Mouse (Mus musculus) gastrocnemius, postnatal 25 days (tissue): Measurements from ENCODE around the gene Slc7a5. TPM values are rescaled to one million over a fixed set of nuclear protein-coding genes. Genes with fewer than 3 reads are reported as not detected.

Experiments
- DNase-seq: peaks from one replicate; pipeline ENCODE4 v3.0.0; 2022
- long read RNA-seq, 2 experiments: library from polyadenylated mRNA; stranded (forward); transcript quantifications; one replicate each; pipeline ENCODE4 v2.0.0; 2021
- total RNA-seq, 2 experiments: library from RNA; stranded (reverse); gene quantifications; 1 replicate in 1 of 2; 2 replicates in 1 of 2; pipeline ENCODE4 v1.2.3; 2021

Slc7a5 gene
- total RNA-seq: 1 to 10 TPM; 1.8 to 2.0 TPM
- long read RNA-seq, experiment 1, partial matches to known transcripts: 0 of 2 reads
- long read RNA-seq, experiment 1, other reads (novel, unspliced or antisense): 2 of 2 reads
- long read RNA-seq, experiment 2, partial matches to known transcripts: 0 of 2 reads
- long read RNA-seq, experiment 2, other reads (novel, unspliced or antisense): 0 of 2 reads

DNA sequence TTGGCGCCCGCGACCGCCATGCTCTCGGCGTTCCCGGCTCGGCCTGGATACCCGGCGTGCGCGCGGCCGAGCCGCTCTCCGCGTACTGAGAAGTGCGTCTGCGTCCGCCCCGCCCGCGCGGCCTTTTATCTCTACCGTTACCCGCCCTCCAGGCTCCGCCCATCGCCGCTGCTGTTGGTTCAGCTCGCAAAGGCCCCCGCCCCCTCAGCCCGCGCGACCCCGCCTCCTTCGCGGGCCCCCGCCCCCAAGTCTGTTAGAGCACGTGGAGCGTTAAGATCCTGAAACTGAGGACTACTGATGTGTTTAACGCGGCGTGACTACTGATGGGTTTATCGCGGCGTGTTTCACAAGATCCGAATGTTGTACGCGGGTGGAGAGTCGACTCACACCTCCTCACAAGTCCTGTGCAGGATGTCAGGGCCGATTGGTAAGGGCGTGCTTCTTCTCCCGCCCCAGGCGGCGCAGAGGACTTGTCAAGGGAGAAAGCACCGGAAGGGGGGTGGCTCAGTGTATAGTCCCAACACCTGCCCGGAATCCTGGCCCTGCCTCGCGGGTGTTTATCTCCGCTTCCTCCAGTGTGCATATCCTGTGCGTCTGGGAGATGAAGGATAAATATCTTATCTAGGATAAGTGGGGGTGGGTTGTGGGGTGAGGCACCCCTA is at the start of gene Slc7a5:
Gene Slc7a5 (minus strand): TSS at position 108 of the 662 bp plus-strand sequence.
- DNase-seq: peak; percentile 96

DNA sequence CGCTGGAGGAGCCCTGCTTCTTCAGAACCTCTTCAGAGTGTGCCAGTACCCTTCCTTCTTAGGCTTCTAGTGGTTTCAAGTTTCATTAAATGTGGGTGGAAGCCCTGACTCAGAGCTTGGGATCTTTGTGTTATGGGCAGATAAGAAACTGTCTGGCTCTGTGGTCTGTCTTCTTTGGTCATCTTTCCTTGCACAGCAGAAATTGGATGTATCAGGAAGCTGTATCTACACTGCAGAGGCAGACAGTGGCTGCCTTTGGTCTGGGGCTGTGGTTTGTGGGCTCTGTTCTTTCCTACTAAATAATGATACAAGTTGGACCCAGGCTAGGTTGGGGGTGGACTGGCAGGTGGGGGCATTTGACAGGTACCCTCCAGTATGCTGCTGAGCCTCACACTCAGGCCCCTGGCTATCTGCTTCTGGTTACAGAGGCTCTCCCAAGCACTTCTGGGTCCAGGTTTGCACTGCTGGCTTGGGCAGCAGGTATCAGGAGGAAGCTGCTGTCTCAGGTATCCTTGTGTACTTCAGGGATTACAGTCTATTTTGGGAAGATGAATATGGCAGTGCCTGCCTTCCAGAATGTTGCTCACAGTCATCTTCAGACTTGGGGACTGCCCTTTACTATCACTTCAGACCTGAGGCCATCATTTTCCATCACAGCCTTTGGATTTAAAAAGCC is 48.5 kb upstream of the Slc7a5 start:
- peak; percentile 47 for DNase-seq

GRCm38 (mm10) chr8:121954981-121955555 is 47.6 kb upstream of the Slc7a5 start:
- no peak for DNase-seq

GRCm38 (mm10) chr8:121953821-121954545 is 46.5 kb upstream of the Slc7a5 start:
- DNase-seq: no peak

- no peak for DNase-seq
Observed at GRCm38 (mm10) chr8:121952800-121953199, 45.3 kb upstream of the Slc7a5 start.

GRCm38 (mm10) chr8:121952122-121952521 is 44.6 kb upstream of the Slc7a5 start:
- DNase-seq: no peak

GRCm38 (mm10) chr8:121951656-121952009 is 44.1 kb upstream of the Slc7a5 start:
- DNase-seq: no peak

DNA sequence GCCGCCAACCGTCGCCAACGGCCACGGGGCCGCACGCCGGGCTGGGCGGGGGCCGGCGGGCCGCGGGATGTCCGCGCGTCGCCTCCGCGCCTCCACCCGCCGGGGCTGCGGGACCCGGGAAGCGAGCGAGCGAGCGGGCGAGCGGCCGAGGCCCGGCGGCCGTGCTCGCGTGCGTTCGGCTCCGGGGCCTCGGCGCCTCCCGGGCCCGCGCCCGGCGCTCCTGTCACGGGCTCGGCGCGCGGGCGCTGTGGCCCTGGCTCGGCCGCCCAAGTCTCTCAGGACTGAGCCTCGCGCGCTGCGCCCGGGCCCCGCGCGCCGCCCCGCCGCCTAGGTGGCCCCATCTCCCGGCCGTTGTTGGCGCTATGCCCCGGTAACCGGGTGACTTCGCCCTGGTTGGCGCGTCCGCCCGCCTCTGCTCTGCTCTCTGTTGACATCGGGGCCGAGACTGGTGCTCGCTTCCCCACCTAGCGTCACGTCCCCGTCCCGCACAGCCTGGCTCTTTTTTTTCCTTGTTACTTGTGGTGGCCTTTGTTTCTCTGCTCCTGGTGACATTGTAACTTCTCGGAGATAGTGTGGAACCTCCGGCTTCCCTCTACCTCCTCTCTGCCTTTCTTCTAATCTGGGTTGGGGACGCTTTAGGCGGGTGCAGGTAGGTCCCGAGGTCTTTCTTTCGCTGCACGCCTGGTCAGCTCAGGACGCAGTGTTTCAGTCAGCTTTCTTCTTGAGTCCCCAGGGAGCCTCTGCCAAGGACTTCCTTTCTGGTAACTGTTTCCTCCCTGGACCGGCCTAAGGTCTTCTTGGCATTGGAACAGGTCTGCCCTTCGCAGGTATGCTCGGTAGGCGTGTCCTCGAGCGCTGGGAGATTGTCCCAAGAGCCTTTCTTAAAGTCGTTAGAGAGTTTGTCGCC is 43.5 kb upstream of the Slc7a5 start:
- DNase-seq: peak; percentile 76

DNA sequence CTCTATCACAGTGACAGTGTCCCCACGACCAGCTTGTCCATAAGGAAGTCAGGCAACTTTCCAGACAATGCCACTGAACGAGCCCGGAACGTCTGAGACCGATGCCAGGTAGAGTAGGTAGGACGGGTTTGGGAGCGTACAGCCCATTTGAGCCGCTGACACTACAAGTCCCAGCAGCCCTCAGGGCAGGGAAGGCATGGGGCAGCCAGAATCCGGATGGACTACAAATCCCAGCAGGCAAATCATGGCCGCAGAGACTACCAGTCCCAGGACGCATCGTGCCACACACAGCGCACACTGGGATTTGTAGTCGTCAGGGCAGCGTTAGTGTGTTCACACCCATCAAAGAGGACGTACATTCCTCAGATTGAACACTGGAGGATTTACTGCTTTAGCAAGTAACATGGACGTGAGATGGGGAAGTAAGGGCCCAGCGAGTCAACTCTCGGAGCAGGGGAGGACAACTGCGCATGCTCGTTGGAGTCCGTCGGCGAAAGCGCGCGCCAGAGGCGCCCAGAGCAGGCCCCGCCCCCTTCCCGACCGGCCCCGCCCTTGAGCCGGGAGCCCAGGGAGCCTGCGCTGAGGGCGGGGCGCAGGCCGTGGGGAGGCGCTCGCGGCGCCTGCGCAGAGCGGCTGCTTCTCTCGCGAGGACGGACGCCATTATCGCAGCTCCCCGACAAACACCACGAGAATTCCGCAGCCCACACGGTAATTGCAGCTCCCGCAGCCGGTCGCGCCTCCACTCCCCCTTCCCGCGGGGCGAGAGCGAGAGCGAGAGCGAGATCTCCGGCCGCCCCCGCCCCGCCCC is 42.7 kb upstream of the Slc7a5 start:
- peak; percentile 98 for DNase-seq

- DNase-seq: no peak
Observed at GRCm38 (mm10) chr8:121949222-121949800, 41.8 kb upstream of the Slc7a5 start, which contains the start of gene Banp. Gene Banp, plus strand, starts transcription at chr8:121949750.

DNA sequence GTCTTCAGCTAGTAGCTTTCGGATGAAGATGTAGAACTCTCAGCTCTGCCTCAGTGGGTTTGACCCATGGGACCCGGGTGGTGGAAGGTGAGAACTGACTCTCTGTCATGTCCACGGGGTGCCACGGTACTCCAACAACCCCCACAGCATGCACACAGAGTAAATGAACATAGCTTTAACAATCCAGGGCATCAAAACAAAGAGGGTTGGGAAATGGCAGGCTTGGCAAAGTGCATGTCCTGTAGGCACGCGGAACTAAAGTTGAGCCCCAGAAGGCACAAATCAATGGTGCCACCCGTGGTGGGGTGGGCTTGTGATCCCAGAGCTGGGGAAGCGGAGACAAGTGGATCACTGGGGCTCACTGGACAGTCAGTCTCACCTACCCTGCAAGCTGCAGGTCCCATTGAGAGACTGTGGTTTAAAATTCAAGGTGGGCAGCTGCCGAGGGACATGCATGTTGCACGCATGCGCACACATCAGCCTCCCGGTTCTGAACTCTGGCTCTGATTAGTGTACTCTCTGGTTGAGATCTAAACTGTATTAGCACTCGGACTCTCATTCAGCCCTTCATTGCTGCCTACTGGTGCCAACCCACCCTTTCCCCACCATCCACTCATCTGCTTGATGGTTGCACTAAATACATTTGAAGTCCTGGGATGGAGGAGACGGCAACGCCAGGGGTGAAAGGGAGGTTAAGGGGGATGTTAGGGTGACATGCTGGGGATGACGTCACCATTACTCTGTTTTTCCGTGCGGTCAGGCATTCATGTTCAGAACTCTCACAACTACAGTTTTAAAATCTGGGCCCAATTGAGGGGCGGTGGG is 41.0 kb upstream of the Slc7a5 start:
- DNase-seq: no peak

DNA sequence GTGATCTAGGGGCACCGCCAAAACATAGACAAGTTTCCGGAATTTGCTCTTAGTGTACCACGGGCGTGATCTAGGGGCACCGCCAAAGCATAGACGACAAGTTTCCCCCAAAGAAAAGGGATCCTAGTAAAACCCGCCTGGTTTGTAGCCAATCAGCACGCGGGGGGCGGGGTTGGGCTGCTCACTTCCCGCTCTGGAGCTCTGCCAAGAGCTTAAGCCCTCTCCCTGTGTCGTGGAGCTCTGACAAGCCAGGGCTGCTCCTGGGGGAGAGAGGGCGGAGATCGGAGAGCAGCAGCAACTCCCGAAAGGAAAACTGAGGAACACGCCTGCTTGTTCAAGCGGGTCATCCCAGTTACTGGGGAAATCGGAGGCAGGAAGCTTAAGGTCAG is 40.3 kb upstream of the Slc7a5 start:
- DNase-seq: peak; percentile 87

GRCm38 (mm10) chr8:121947047-121947752 is 39.7 kb upstream of the Slc7a5 start:
- no peak for DNase-seq

GRCm38 (mm10) chr8:121946351-121946750 is 38.9 kb upstream of the Slc7a5 start:
- DNase-seq: no peak

DNA sequence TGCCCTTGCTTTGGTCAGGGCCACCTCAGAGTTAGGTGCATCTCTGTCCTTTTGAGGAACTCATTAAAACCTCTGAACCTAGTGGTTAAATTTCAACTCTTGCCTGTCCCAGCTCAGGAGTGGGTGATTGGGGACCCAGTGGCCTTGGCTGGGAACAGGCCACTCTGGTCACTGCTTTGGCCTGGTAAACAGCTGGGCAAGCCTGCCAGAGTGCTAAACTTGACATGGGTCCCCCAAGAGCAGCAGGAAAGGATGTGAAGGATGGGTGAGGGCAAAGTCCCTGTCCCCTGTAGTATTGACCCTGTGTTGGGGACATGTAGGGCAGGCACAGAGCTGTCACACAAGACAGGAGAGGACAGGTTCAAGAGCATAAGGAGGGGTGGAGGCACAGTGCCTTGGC is 37.3 kb upstream of the Slc7a5 start, which contains the start of gene Car5a:
Gene Car5a (minus strand): TSS at position 74 of the 400 bp plus-strand sequence.
- no peak for DNase-seq

- DNase-seq: peak; percentile 68
Observed at GRCm38 (mm10) chr8:121943716-121944115, 36.2 kb upstream of the Slc7a5 start.

DNA sequence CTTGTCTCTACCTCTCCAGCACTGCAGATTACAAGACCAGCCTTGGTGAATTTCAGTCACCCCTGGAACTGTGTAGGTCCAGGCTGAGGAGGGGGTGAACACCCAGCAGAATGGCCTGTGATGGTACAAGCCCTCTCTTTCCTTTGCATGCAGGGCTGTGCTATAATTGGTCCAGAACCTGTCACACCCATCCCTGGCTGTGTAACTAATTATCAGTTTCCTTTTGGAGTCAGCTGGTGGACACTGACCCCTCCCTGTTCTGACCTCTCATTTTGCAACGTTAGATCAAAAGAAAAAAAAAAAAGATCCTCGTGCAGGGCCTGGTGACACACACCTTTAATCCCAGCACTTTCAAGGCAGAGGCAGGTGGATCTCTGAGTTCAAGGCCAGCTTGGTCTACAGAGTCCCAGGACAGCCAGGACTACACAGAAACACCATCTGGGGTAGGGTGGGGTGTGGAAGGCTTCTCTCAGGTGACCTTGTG is 35.6 kb upstream of the Slc7a5 start:
- DNase-seq: no peak

DNA sequence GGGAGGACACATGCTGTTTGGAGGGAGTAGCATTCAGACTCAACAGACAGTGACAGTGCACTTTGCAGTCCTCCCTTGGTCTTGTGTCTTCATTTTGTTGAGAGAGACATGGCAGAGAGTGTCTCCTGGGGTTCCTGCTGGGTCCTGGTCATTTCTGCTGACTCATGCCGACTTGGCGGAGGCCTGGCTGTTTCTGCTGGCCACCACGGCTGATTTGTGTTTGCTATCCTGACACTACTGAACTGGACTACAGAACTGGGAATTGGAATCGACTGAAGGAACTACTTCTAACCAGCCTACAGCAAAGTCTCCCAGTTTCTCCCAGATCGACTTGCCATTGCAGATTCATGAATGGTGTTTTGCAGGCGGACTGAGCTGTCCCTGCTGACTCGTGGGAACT is 31.2 kb upstream of the Slc7a5 start:
- DNase-seq: no peak
